Mouse (Mus musculus): ENCODE results near the gene Hdac11. TPM values are rescaled to one million over a fixed set of nuclear protein-coding genes. Genes with fewer than 3 reads are reported as not detected.

Hdac11 gene
- polyA plus RNA-seq, 1 experiment from 2014 or later = 4.6 TPM

DNA sequence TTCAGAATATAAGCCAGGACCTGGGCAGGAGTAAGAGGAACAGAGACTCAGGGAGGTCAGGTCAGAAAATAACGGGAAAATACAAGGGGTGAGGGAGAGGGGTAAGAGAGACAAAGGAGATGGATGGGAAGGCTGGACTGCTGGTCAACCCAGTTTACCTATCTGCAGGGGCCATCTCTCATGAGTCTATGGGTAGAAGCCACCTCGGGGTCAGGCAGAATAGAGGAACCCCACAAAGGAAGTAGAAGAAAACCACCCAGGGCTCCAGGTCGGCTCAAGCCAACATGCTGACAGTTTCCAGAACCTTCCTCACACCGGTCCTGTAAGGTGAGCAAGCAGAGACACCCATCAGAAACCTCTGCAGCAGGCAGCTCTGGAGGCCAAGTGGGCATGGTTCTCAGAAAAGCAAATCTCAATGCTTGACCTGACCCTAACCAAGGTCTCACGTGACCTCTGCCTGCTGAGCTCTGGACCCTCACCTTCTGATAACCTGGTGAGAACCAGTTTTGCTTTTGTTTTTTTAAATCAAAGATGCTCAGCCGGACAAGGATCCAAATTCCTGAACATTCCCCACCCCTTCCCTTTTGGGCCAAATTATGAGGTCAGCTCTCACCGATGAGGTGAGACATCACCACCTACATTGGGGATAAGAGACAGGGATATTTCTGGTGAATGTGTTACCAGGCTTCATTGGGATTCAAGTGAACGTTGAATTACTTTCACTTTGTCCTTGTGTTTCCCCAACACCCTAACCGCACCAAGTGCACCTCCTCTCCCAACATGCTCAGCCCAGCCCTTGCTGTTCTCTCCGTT, 45.1 kb upstream of the Hdac11 start:
- Histone ChIP-seq H3K4me2 (ENCODE audit: low read depth, low read length) (peak overlapping the region; percentile 32), H3K9ac (replicated peaks) (peak overlapping the region; percentile 32; the same call in 1 of the 2 replicates), H3K4me1 (ENCODE audit: insufficient read depth) (peaks cover 58% of the 10 kb centered on the region), H3K36me3 (replicated peaks; ENCODE audit: insufficient read depth, low read length) (no peaks in the 10 kb centered on the region), H3K27ac (ENCODE audit: low read depth) (peak overlapping the region; percentile 66), H3K27me3 (ENCODE audit: insufficient read depth, low read length) (no peaks in the 10 kb centered on the region), H3K4me3 (ENCODE audit: low read depth, low read length) (no peak overlapping the region), H3K9me3 (ENCODE audit: low read length) (no peaks in the 10 kb centered on the region)
- no peak for TF ChIP-seq EP300 (IDR thresholded peaks at IDR 0.05; ENCODE audit: low read depth)
- no peak for TF ChIP-seq CTCF (IDR thresholded peaks at IDR 0.05; ENCODE audit: low read depth)
- no peak for DNase-seq
- 47% methylated on average over 10 of the region's 10 CpGs for WGBS (ENCODE audit: insufficient replicate concordance)
- ATAC-seq = no peak

DNA sequence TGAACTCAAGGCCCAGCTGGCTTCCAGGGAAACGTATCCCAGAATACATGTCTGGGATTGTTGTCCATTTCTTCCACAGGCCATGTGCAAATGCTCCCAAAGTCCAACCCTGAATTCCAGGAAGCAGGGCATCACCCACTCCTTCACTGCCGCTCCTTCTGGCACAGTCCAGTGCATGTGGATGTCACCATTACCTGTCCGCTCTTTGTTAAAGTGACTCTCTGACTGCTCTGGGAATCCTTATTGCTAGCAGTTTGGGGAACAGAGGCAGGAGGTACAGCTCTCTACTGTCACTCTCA, 44.6 kb upstream of the Hdac11 start:
- whole genome bisulfite sequencing (ENCODE audit: insufficient replicate concordance) = 84% methylated on average over 3 of the region's 3 CpGs
- Histone ChIP-seq H3K36me3 (replicated peaks; ENCODE audit: insufficient read depth, low read length) (no peaks in the 10 kb centered on the region), H3K4me1 (ENCODE audit: insufficient read depth) (peaks cover 60% of the 10 kb centered on the region), H3K27me3 (ENCODE audit: insufficient read depth, low read length) (no peaks in the 10 kb centered on the region), H3K9ac (replicated peaks) (peak overlapping the region; percentile 32; the same call in 1 of the 2 replicates), H3K27ac (ENCODE audit: low read depth) (peak overlapping the region; percentile 66; the same call in 1 of the 2 replicates), H3K4me3 (ENCODE audit: low read depth, low read length) (no peak overlapping the region), H3K4me2 (ENCODE audit: low read depth, low read length) (peak overlapping the region; percentile 32), H3K9me3 (ENCODE audit: low read length) (no peaks in the 10 kb centered on the region)
- ATAC-seq = no peak
- DNase-seq = no peak
- no peak for TF ChIP-seq EP300 (IDR thresholded peaks at IDR 0.05; ENCODE audit: low read depth)
- no peak for TF ChIP-seq CTCF (IDR thresholded peaks at IDR 0.05; ENCODE audit: low read depth)

DNA sequence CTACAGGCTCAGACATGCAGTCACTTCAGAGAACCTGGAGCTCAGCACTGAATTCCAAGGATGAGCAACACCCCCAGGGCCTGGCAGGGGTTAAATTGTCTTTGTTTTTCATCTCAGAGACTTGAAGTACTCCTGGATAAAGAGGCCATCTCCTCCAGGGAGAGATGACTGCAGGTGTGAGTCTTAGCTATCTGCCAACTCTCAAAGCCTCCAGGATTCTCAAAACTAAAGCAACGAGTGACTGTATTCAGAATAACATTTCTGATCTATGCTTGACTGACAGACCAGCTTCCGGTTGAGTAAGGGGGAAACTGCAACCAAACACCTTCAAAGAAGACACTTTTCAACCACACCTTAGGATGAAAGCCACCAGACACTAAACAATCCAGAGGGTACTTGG, 41.7 kb upstream of the Hdac11 start:
- no peak for DNase-seq
- ATAC-seq = no peak
- no peaks in the 10 kb centered on the region for H3K9me3 ChIP-seq (ENCODE audit: low read length)
- H3K36me3 ChIP-seq (replicated peaks; ENCODE audit: insufficient read depth, low read length) = no peaks in the 10 kb centered on the region
- peak overlapping the region; percentile 100 for H3K4me2 ChIP-seq (ENCODE audit: low read depth, low read length)
- H3K4me1 ChIP-seq (ENCODE audit: insufficient read depth) = peaks cover 59% of the 10 kb centered on the region
- peak overlapping the region; percentile 82 for H3K27ac ChIP-seq (ENCODE audit: low read depth)
- peak overlapping the region; percentile 94 for H3K4me3 ChIP-seq (ENCODE audit: low read depth, low read length)
- TF ChIP-seq EP300 (IDR thresholded peaks at IDR 0.05; ENCODE audit: low read depth) = no peak
- TF ChIP-seq CTCF (IDR thresholded peaks at IDR 0.05; ENCODE audit: low read depth) = no peak
- peak overlapping the region; percentile 85 for H3K9ac ChIP-seq (replicated peaks)
- H3K27me3 ChIP-seq (ENCODE audit: insufficient read depth, low read length) = 0 out of 2 replicates have a peak, but pooled peaks cover 3% of the 10 kb centered on the region
- WGBS (ENCODE audit: insufficient replicate concordance) = 17% methylated on average over 2 of the region's 2 CpGs

DNA sequence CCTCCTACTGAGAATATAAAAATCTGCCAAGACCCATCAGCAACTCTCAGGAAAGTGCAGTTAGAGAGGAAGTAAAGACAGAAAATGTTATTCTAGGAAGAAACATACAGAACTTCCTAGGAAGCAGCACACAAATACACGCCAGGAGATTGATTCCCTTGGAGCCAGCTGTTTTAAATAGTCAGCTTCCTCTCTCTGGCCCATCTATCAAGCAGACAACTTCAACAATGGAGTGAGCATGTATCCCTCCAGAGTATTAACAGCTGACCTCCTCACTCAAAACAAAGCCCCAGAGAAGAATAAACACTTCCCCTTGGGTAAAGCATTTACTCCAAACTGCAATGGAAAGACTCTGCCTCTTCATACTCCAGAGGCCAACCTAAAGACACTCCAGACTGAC, 41.3 kb upstream of the Hdac11 start:
- peak overlapping the region; percentile 82 for H3K27ac ChIP-seq (ENCODE audit: low read depth)
- peak overlapping the region; percentile 85 for H3K9ac ChIP-seq (replicated peaks)
- 0 out of 2 replicates have a peak, but pooled peaks cover 3% of the 10 kb centered on the region for H3K27me3 ChIP-seq (ENCODE audit: insufficient read depth, low read length)
- no peak for DNase-seq
- WGBS (ENCODE audit: insufficient replicate concordance) = 23% methylated on average over 1 of the region's 1 CpGs
- H3K4me1 ChIP-seq (ENCODE audit: insufficient read depth) = peaks cover 57% of the 10 kb centered on the region
- no peak for TF ChIP-seq CTCF (IDR thresholded peaks at IDR 0.05; ENCODE audit: low read depth)
- TF ChIP-seq EP300 (IDR thresholded peaks at IDR 0.05; ENCODE audit: low read depth) = no peak
- no peaks in the 10 kb centered on the region for H3K36me3 ChIP-seq (replicated peaks; ENCODE audit: insufficient read depth, low read length)
- H3K9me3 ChIP-seq (ENCODE audit: low read length) = no peaks in the 10 kb centered on the region
- no peak for ATAC-seq
- H3K4me2 ChIP-seq (ENCODE audit: low read depth, low read length) = peak overlapping the region; percentile 100
- peak overlapping the region; percentile 94 for H3K4me3 ChIP-seq (ENCODE audit: low read depth, low read length)

DNA sequence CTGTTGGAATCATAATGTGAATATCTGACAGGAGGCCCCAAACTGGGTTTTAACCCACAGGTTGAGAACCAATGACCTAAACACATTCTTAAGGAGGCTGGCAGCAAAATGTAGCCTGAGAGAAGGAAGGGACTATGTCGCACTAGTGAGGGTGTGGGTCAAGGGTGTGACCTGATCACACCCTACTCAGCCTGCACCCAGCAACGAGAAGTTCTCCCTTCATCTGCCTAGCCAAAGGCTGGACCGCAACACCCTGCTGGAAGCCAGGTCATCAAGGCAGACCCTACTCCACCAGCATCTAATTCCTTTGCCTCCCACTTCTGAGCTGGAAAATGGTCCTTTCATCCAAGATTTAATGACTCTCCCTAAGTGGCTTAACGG, 40.6 kb upstream of the Hdac11 start:
- H3K27me3 ChIP-seq (ENCODE audit: insufficient read depth, low read length) = 0 out of 2 replicates have a peak, but pooled peaks cover 3% of the 10 kb centered on the region
- H3K27ac ChIP-seq (ENCODE audit: low read depth) = peak overlapping the region; percentile 82
- DNase-seq = peak; percentile 48
- peaks cover 55% of the 10 kb centered on the region for H3K4me1 ChIP-seq (ENCODE audit: insufficient read depth)
- ATAC-seq = peak; percentile 35
- peak overlapping the region; percentile 85 for H3K9ac ChIP-seq (replicated peaks)
- H3K36me3 ChIP-seq (replicated peaks; ENCODE audit: insufficient read depth, low read length) = no peaks in the 10 kb centered on the region
- WGBS (ENCODE audit: insufficient replicate concordance) = 13% methylated on average over 4 of the region's 4 CpGs
- H3K9me3 ChIP-seq (ENCODE audit: low read length) = no peaks in the 10 kb centered on the region
- TF ChIP-seq CTCF (IDR thresholded peaks at IDR 0.05; ENCODE audit: low read depth) (no peak), EP300 (IDR thresholded peaks at IDR 0.05; ENCODE audit: low read depth) (no peak)
- H3K4me3 ChIP-seq (ENCODE audit: low read depth, low read length) = peak overlapping the region; percentile 94
- peak overlapping the region; percentile 100 for H3K4me2 ChIP-seq (ENCODE audit: low read depth, low read length)

DNA sequence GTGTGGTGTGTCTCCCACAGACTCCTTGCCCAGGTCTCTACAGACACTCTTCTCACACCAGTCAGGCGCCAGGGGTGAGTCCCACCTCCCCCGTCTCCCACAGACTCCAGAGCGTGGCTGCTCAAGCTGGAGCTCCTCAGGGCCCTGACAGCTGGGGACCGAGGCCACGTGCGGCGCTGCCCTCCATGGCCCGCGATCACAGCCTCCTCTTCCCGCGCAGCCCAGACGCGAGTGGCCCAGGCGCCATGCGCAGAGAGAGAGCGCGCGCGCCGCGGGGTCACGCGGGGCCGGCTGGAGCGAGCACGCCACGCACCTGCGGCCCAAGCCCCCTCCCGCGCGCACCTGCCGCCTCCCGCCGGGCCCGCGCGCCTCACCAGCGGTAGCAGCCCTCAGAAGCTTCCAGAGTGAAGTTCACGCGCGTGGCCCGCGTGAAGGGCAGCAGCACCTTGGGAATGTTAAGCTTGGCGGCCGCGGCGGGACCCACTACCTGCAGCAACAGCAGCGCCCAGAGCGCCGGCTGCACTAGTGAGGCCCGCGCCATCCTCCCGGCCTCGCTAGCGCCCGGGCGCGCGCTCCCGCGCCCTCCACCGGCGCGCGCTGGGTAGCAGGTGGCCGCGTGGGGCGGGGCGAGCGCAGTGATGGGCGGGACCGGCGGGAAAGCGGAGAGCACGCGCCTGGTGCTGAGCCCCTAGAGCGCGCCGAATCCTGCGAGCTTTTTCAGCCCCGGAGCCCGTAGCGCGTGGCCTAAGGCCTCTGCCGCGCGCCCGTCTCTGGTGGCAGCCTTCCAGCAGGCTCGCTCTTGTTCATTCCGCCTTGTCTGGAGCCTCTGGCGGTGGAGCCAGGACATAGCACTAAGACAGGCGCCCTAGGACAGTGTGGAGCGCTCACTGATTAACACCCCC, 40.0 kb upstream of the Hdac11 start, which contains the start of gene Nup210:
Gene Nup210 (minus strand): TSS at position 586 of the 902 bp plus-strand sequence.
- ATAC-seq (peak; percentile 95), DNase-seq (peak; percentile 96)
- peaks cover 49% of the 10 kb centered on the region for H3K4me1 ChIP-seq (ENCODE audit: insufficient read depth)
- peak; percentile 40; the same call in 1 of the 2 replicates for TF ChIP-seq EP300 (IDR thresholded peaks at IDR 0.05; ENCODE audit: low read depth)
- peak; percentile 76 for TF ChIP-seq CTCF (IDR thresholded peaks at IDR 0.05; ENCODE audit: low read depth)
- H3K9ac ChIP-seq (replicated peaks) = peak within 1 kb of the TSS; percentile 85
- peak within 1 kb of the TSS; percentile 94 for H3K4me3 ChIP-seq (ENCODE audit: low read depth, low read length)
- H3K27ac ChIP-seq (ENCODE audit: low read depth) = peak within 1 kb of the TSS; percentile 82
- H3K27me3 ChIP-seq (ENCODE audit: insufficient read depth, low read length) = 0 out of 2 replicates have a peak, but pooled peaks cover 3% of the 10 kb centered on the region
- H3K9me3 ChIP-seq (ENCODE audit: low read length) = no peaks in the 10 kb centered on the region
- H3K4me2 ChIP-seq (ENCODE audit: low read depth, low read length) = peak within 1 kb of the TSS; percentile 100
- 2% methylated on average over 70 of the region's 93 CpGs for WGBS (ENCODE audit: insufficient replicate concordance)
- H3K36me3 ChIP-seq (replicated peaks; ENCODE audit: insufficient read depth, low read length) = no peaks in the 10 kb centered on the region

Measured in liver, postnatal 0 days (tissue).